Mouse (Mus musculus): ENCODE measurements at regions not wholly inside any gene's neighbourhood (a gene's known extent, or its start where the extent isn't known, plus 50 kb on each side); places are given as distances from the start of the nearest gene placed in this dataset.
A peak's percentile ranks its signal among the peaks of the same experiment; 100 is the strongest.

DNA sequence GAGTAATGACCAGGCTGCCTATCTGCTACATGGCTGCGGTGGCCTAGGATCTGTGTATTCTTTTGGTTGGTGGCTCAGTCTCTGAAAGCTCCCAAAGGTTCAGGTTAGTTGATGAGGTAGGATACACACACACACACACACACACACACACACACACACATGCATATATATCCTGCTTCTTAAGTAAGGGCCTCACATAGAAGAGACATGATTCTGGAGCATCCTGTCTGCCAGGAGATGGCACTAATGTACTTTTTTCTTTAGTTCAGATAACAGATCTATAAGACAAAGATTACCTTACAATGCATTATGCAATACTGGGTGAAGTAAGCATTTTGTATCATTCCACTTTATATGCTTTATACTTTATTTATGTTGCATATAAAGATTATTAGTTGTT lies 149.8 kb downstream of the Ankrd7 start:
- peak; percentile 42 for DNase-seq

DNA sequence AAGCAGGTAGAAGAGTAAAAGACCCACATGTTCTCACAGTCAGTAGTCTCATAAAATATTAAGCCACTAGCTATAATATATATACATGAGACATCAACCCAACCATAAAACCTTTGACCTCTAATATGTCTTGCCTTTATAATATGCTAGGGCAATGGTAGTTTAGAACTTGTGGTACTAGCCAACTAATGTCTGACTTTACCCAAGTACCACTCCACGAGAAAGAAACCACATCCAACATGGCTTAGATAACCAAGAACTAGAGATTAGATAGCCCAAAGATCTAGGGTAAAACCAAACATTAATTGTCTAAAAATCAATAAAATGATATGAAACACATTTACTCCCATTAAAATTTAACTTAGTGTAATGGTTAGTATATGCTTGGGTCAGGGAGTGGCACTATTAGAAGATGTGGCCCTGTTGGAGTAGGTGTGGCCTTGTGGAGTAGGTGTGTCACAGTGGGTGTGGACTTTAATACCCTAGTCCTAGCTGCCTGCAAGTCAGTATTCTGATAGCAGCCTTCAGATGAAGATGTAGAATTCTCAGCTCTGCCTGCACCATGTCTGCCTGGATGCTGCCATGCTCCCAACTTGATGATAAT lies 152.2 kb downstream of the Ankrd7 start:
- DNase-seq, result no peak

DNA sequence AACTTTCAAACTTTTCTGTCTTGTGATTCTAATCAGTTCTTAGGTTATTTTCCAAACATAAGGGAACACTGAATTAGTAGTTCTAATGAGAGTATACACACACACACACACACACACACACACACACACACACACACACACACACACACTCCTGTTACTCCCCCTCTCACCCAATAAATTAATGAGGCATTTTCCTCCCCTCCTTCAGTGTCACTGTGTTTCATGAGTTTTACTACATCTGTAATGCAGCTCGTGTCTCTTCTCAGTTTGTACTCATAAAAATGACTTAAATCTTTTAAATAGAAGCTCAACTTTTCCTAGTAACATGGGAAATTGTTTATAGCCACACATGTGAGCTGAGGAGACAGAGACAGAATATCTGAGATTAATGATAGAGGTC lies 168.2 kb downstream of the Ankrd7 start:
- DNase-seq, result no peak

All from cerebellum, adult 9-11 months (tissue).